Mouse (Mus musculus) liver (tissue): ENCODE measurements at regions not wholly inside any gene's neighbourhood (a gene's known extent, or its start where the extent isn't known, plus 50 kb on each side); places are given as distances from the start of the nearest gene placed in this dataset.
A peak's percentile ranks its signal among the peaks of the same experiment; 100 is the strongest.

Experiments
- DNase-seq: peaks from one replicate; pipeline ENCODE4 v3.0.0-alpha.2; 2020; ENCODE audit warnings: mixed read lengths

GRCm38 (mm10) chr15:36916998-36917397 is 90.6 kb downstream of the Zfp706 start:
- no peak for DNase-seq

GRCm38 (mm10) chr15:36914239-36915100 is 93.1 kb downstream of the Zfp706 start:
- peak; percentile 29 for DNase-seq

GRCm38 (mm10) chr15:36913308-36913707 is 94.3 kb downstream of the Zfp706 start:
- DNase-seq, result no peak

- DNase-seq, result no peak
Measured at GRCm38 (mm10) chr15:36910272-36910671, 97.3 kb downstream of the Zfp706 start.

GRCm38 (mm10) chr15:36909494-36909893 is 98.1 kb downstream of the Zfp706 start:
- no peak for DNase-seq

- DNase-seq, result no peak
Measured at GRCm38 (mm10) chr15:36906789-36907188, 100.8 kb downstream of the Zfp706 start.

- no peak for DNase-seq
Measured at GRCm38 (mm10) chr15:36906052-36906451, 101.5 kb downstream of the Zfp706 start.

GRCm38 (mm10) chr15:36903922-36904321 is 103.7 kb downstream of the Zfp706 start:
- DNase-seq, result no peak

- no peak for DNase-seq
Measured at GRCm38 (mm10) chr15:36903309-36903708, 104.3 kb downstream of the Zfp706 start.

GRCm38 (mm10) chr15:36901830-36902285 is 105.7 kb downstream of the Zfp706 start:
- DNase-seq, result peak; percentile 53

- DNase-seq, result no peak
Measured at GRCm38 (mm10) chr15:36901350-36901749, 106.2 kb downstream of the Zfp706 start.

- DNase-seq, result no peak
Measured at GRCm38 (mm10) chr15:36900940-36901339, 106.6 kb downstream of the Zfp706 start.

- no peak for DNase-seq
Measured at GRCm38 (mm10) chr15:36899882-36900281, 107.7 kb downstream of the Zfp706 start.

- DNase-seq, result no peak
Measured at GRCm38 (mm10) chr15:36898857-36899523, 108.6 kb downstream of the Zfp706 start.

- DNase-seq, result no peak
Measured at GRCm38 (mm10) chr15:36898326-36898725, 109.2 kb downstream of the Zfp706 start.

GRCm38 (mm10) chr15:36896265-36896664 is 111.3 kb downstream of the Zfp706 start:
- DNase-seq, result no peak

- DNase-seq, result no peak
Measured at GRCm38 (mm10) chr15:36895031-36895430, 112.5 kb downstream of the Zfp706 start.

GRCm38 (mm10) chr15:36893407-36893969 is 114.1 kb downstream of the Zfp706 start:
- no peak for DNase-seq

GRCm38 (mm10) chr15:36892576-36893205 is 114.9 kb downstream of the Zfp706 start:
- DNase-seq, result no peak

- DNase-seq, result no peak
Measured at GRCm38 (mm10) chr15:36891851-36892250, 115.7 kb downstream of the Zfp706 start.

GRCm38 (mm10) chr15:36891296-36891695 is 116.3 kb downstream of the Zfp706 start:
- no peak for DNase-seq

- DNase-seq, result no peak
Measured at GRCm38 (mm10) chr15:36889072-36889471, 118.5 kb downstream of the Zfp706 start.
